In genomic region chr5:90832145-90832767, GRCm38 (mm10) we compare ENCODE assay signal across 15 mouse cellular contexts. TPM values are rescaled to one million over a fixed set of nuclear protein-coding genes. Genes with fewer than 3 reads are reported as not detected.
DNase-seq lines count a peak whose midpoint lies in the region; ATAC-seq and TF ChIP-seq lines count a peak whose summit lies in the region.
"Had no signal": no experiment of that assay in that cellular context is flagged by ENCODE, and none has a peak within 500 bp of the region (broad histone marks: within the 10 kb centered on the region; RNA-seq: fewer than 3 reads in every experiment).

No protein-coding gene starts in this region.

- peak overlapping the region; percentile 51; the same call in 1 of the 2 replicates for H3K27ac ChIP-seq in limb, embryonic 12.5 days
- no peak overlapping the region for H3K27ac ChIP-seq in limb, embryonic 10.5 days
- peak overlapping the region; percentile 48 for H3K27ac ChIP-seq in heart, embryonic 13.5 days (replicated peaks)
- peak overlapping the region; percentile 79 for H3K27ac ChIP-seq in lung, embryonic 14.5 days (ENCODE audit: low read depth)
- H3K27ac ChIP-seq in stomach, postnatal 0 days (replicated peaks): no peak overlapping the region
- no peak overlapping the region for H3K27ac ChIP-seq in hindbrain, embryonic 16.5 days (ENCODE audit: low read depth, low read length)
- H3K27ac ChIP-seq: macrophage had no signal

- DNase-seq in limb, embryonic 10.5 days (ENCODE audit: low spot score): no peak
- no peak for DNase-seq in lung, embryonic 14.5 days
- DNase-seq in stomach, postnatal 0 days (ENCODE audit: low spot score): peak; percentile 37
- no peak for DNase-seq in left cerebral cortex, postnatal 25 days (ENCODE audit: low spot score in 2 of 2)
- DNase-seq: adrenal gland, adult 8-10 months; cerebellum, adult 2 months; thymus, postnatal 25 days had no signal

- H3K27me3 ChIP-seq in limb, embryonic 12.5 days: no peaks in the 10 kb centered on the region
- no peaks in the 10 kb centered on the region for H3K27me3 ChIP-seq in limb, embryonic 10.5 days (ENCODE audit: low read depth, poor library complexity, severe bottlenecking)
- H3K27me3 ChIP-seq in heart, embryonic 13.5 days (replicated peaks): no peaks in the 10 kb centered on the region
- H3K27me3 ChIP-seq in lung, embryonic 14.5 days (ENCODE audit: insufficient read depth, low read length): no peaks in the 10 kb centered on the region
- H3K27me3 ChIP-seq in stomach, postnatal 0 days (ENCODE audit: control insufficient read depth, insufficient read depth, low read length): no peaks in the 10 kb centered on the region; the same call in 1 of the 2 replicates
- H3K27me3 ChIP-seq in hindbrain, embryonic 16.5 days (replicated peaks; ENCODE audit: control insufficient read depth, insufficient read depth, low read length): no peaks in the 10 kb centered on the region

- no peak overlapping the region for H3K9ac ChIP-seq in limb, embryonic 12.5 days (replicated peaks)
- H3K9ac ChIP-seq in heart, embryonic 13.5 days: no peak overlapping the region
- H3K9ac ChIP-seq in lung, embryonic 14.5 days: no peak overlapping the region
- H3K9ac ChIP-seq in stomach, postnatal 0 days (ENCODE audit: low read length): no peak overlapping the region
- H3K9ac ChIP-seq in hindbrain, embryonic 16.5 days (ENCODE audit: low read depth, low read length): no peak overlapping the region

- WGBS in limb, embryonic 12.5 days: 74% methylated on average over 11 of the region's 11 CpGs
- 84% methylated on average over 11 of the region's 11 CpGs for WGBS in limb, embryonic 10.5 days
- 45% methylated on average over 11 of the region's 11 CpGs for WGBS in heart, embryonic 13.5 days
- 31% methylated on average over 11 of the region's 11 CpGs for WGBS in lung, embryonic 14.5 days
- whole genome bisulfite sequencing in stomach, postnatal 0 days: 25% methylated on average over 11 of the region's 11 CpGs
- WGBS in hindbrain, embryonic 16.5 days: 87% methylated on average over 11 of the region's 11 CpGs

- H3K4me3 ChIP-seq in limb, embryonic 12.5 days (replicated peaks): no peak overlapping the region
- H3K4me3 ChIP-seq in limb, embryonic 10.5 days: no peak overlapping the region
- no peak overlapping the region for H3K4me3 ChIP-seq in heart, embryonic 13.5 days
- H3K4me3 ChIP-seq in lung, embryonic 14.5 days (ENCODE audit: low read depth, low read length): no peak overlapping the region
- peak overlapping the region; percentile 18; the same call in 1 of the 2 replicates for H3K4me3 ChIP-seq in stomach, postnatal 0 days (ENCODE audit: low read depth, low read length)
- H3K4me3 ChIP-seq in hindbrain, embryonic 16.5 days (ENCODE audit: low read length): no peak overlapping the region

- H3K9me3 ChIP-seq in limb, embryonic 12.5 days: no peaks in the 10 kb centered on the region
- no peaks in the 10 kb centered on the region for H3K9me3 ChIP-seq in limb, embryonic 10.5 days (replicated peaks)
- H3K9me3 ChIP-seq in heart, embryonic 13.5 days: no peaks in the 10 kb centered on the region
- H3K9me3 ChIP-seq in lung, embryonic 14.5 days (ENCODE audit: low read depth, low read length): no peaks in the 10 kb centered on the region
- H3K9me3 ChIP-seq in stomach, postnatal 0 days (ENCODE audit: control insufficient read depth, low read length): no peaks in the 10 kb centered on the region
- H3K9me3 ChIP-seq in hindbrain, embryonic 16.5 days (ENCODE audit: control insufficient read depth, low read length): no peaks in the 10 kb centered on the region
- H3K9me3 ChIP-seq: G1E had no signal

- no peak for TF ChIP-seq EP300 in stomach, postnatal 0 days (optimal IDR thresholded peaks at IDR 0.05)

- H3K4me2 ChIP-seq in limb, embryonic 12.5 days: no peak overlapping the region
- peak overlapping the region; percentile 43 for H3K4me2 ChIP-seq in heart, embryonic 13.5 days
- peak overlapping the region; percentile 16; the same call in 1 of the 2 replicates for H3K4me2 ChIP-seq in lung, embryonic 14.5 days
- H3K4me2 ChIP-seq in stomach, postnatal 0 days (replicated peaks; ENCODE audit: low read depth): peak overlapping the region; percentile 42
- H3K4me2 ChIP-seq in hindbrain, embryonic 16.5 days (ENCODE audit: low read length): no peak overlapping the region

- ATAC-seq in limb, embryonic 12.5 days (ENCODE audit: insufficient number of reproducible peaks, insufficient read depth, low FRiP score, low TSS enrichment, low read depth): no peak
- ATAC-seq in heart, embryonic 13.5 days (ENCODE audit: extremely low read depth, insufficient number of reproducible peaks, low FRiP score, low TSS enrichment): no peak
- peak; percentile 69 for ATAC-seq in lung, embryonic 14.5 days (ENCODE audit: insufficient read depth)
- peak; percentile 68 for ATAC-seq in stomach, postnatal 0 days (ENCODE audit: low FRiP score, low TSS enrichment)
- no peak for ATAC-seq in hindbrain, embryonic 16.5 days

- H3K36me3 ChIP-seq in limb, embryonic 12.5 days: no peaks in the 10 kb centered on the region
- H3K36me3 ChIP-seq in limb, embryonic 10.5 days: no peaks in the 10 kb centered on the region
- no peaks in the 10 kb centered on the region for H3K36me3 ChIP-seq in heart, embryonic 13.5 days
- no peaks in the 10 kb centered on the region for H3K36me3 ChIP-seq in lung, embryonic 14.5 days (ENCODE audit: insufficient read depth)
- no peaks in the 10 kb centered on the region for H3K36me3 ChIP-seq in stomach, postnatal 0 days (ENCODE audit: control insufficient read depth, insufficient read depth, low read length)
- H3K36me3 ChIP-seq in hindbrain, embryonic 16.5 days (ENCODE audit: control insufficient read depth, insufficient read depth, low read length): no peaks in the 10 kb centered on the region
- H3K36me3 ChIP-seq: G1E had no signal

- intact Hi-C loops in left cerebral cortex, postnatal 25 days (cut with DNase I): no loop called here

- TF ChIP-seq CTCF in lung, embryonic 14.5 days (IDR thresholded peaks at IDR 0.05; ENCODE audit: low read depth): no peak
- no peak for TF ChIP-seq CTCF in stomach, postnatal 0 days (IDR thresholded peaks at IDR 0.05; ENCODE audit: low read depth)

- no peaks in the 10 kb centered on the region for H3K4me1 ChIP-seq in limb, embryonic 12.5 days (replicated peaks)
- no peaks in the 10 kb centered on the region for H3K4me1 ChIP-seq in limb, embryonic 10.5 days
- peaks cover 5% of the 10 kb centered on the region for H3K4me1 ChIP-seq in heart, embryonic 13.5 days
- 0 out of 2 replicates have a peak, but pooled peaks cover 3% of the 10 kb centered on the region for H3K4me1 ChIP-seq in lung, embryonic 14.5 days (ENCODE audit: insufficient read depth)
- H3K4me1 ChIP-seq in stomach, postnatal 0 days (replicated peaks; ENCODE audit: control insufficient read depth, insufficient read depth): no peaks in the 10 kb centered on the region
- no peaks in the 10 kb centered on the region for H3K4me1 ChIP-seq in hindbrain, embryonic 16.5 days (ENCODE audit: control insufficient read depth, insufficient read depth, low read depth, low read length)

RNA-seq across cellular contexts. Expression of gene Cxcl15, which starts 37.9 kb away (rescaled TPM):
- polyA plus RNA-seq in limb, embryonic 12.5 days (2016; fragmentation: Nextera tagmentation; extraction: Ambion mirVana): not detected in 2 replicates
- polyA plus RNA-seq in limb, embryonic 10.5 days (2016; fragmentation: Nextera tagmentation; extraction: Ambion mirVana): not detected in 2 replicates
- 0.52 and 0.56 TPM in 2 replicates for polyA plus RNA-seq in heart, embryonic 13.5 days (2015; fragmentation: Nextera tagmentation; extraction: Ambion mirVana)
- 11.4 and 11.7 TPM in 2 replicates for polyA plus RNA-seq in lung, embryonic 14.5 days (2014; fragmentation: Nextera tagmentation; extraction: Ambion mirVana)
- 0.58 and 0.70 TPM in 2 replicates for polyA plus RNA-seq in stomach, postnatal 0 days (2015; fragmentation: Nextera tagmentation; extraction: Ambion mirVana)
- total RNA-seq in left cerebral cortex, postnatal 25 days (2021): not detected
- not detected in 2 replicates for polyA plus RNA-seq in hindbrain, embryonic 16.5 days (2015; fragmentation: Nextera tagmentation; extraction: Ambion mirVana)
- total RNA-seq: adrenal gland, adult 8-10 months; layer of hippocampus, postnatal 14 days had no signal
- polyA plus RNA-seq: cerebellum, adult 2 months; G1E; gonadal fat pad, adult 2 months; macrophage had no signal

RNA-seq across cellular contexts. Expression of gene Cxcl3, which starts 46.4 kb away (rescaled TPM):
- 0.06 TPM in 1 of 2 replicates, not detected in the other for polyA plus RNA-seq in limb, embryonic 12.5 days (2016; fragmentation: Nextera tagmentation; extraction: Ambion mirVana)
- polyA plus RNA-seq in limb, embryonic 10.5 days (2016; fragmentation: Nextera tagmentation; extraction: Ambion mirVana): not detected in 2 replicates
- polyA plus RNA-seq in heart, embryonic 13.5 days (2015; fragmentation: Nextera tagmentation; extraction: Ambion mirVana): not detected in 2 replicates
- polyA plus RNA-seq in lung, embryonic 14.5 days (2014; fragmentation: Nextera tagmentation; extraction: Ambion mirVana): 0.18 TPM in 1 of 2 replicates, not detected in the other
- 0.05 and 0.10 TPM in 2 replicates for polyA plus RNA-seq in stomach, postnatal 0 days (2015; fragmentation: Nextera tagmentation; extraction: Ambion mirVana)
- total RNA-seq in left cerebral cortex, postnatal 25 days (2021): not detected
- 0.36 and 0.52 TPM in 2 replicates for polyA plus RNA-seq in hindbrain, embryonic 16.5 days (2015; fragmentation: Nextera tagmentation; extraction: Ambion mirVana)
- total RNA-seq: adrenal gland, adult 8-10 months; layer of hippocampus, postnatal 14 days had no signal
- polyA plus RNA-seq: cerebellum, adult 2 months; neural tube, embryonic 11.5 days had no signal

RNA-seq across cellular contexts. Expression of gene Cxcl1, which starts 58.8 kb away (rescaled TPM):
- 0.31 and 0.49 TPM in 2 replicates for polyA plus RNA-seq in limb, embryonic 12.5 days (2016; fragmentation: Nextera tagmentation; extraction: Ambion mirVana)
- polyA plus RNA-seq in limb, embryonic 10.5 days (2016; fragmentation: Nextera tagmentation; extraction: Ambion mirVana): 0.16 and 0.64 TPM in 2 replicates
- 0.45 and 0.69 TPM in 2 replicates for polyA plus RNA-seq in heart, embryonic 13.5 days (2015; fragmentation: Nextera tagmentation; extraction: Ambion mirVana)
- polyA plus RNA-seq in lung, embryonic 14.5 days (2014; fragmentation: Nextera tagmentation; extraction: Ambion mirVana): 0.72 and 1.3 TPM in 2 replicates
- 0.38 and 0.93 TPM in 2 replicates for polyA plus RNA-seq in stomach, postnatal 0 days (2015; fragmentation: Nextera tagmentation; extraction: Ambion mirVana)
- total RNA-seq in left cerebral cortex, postnatal 25 days (2021): not detected
- polyA plus RNA-seq in hindbrain, embryonic 16.5 days (2015; fragmentation: Nextera tagmentation; extraction: Ambion mirVana): 0.41 and 0.64 TPM in 2 replicates
- polyA plus RNA-seq: G1E; neural tube, embryonic 11.5 days had no signal

Comparison
In these comparisons a context has a peak if more than half of its experiments do, and no peak if none do; other contexts are left out.
1. H3K27ac ChIP-seq: peak in limb, embryonic 12.5 days (single experiment), heart, embryonic 13.5 days (single experiment) and lung, embryonic 14.5 days (single experiment); none in limb, embryonic 10.5 days (single experiment), stomach, postnatal 0 days (single experiment) and hindbrain, embryonic 16.5 days (single experiment).
2. ATAC-seq: peak in lung, embryonic 14.5 days (single experiment) and stomach, postnatal 0 days (single experiment); none in limb, embryonic 12.5 days (single experiment), heart, embryonic 13.5 days (single experiment) and hindbrain, embryonic 16.5 days (single experiment).
3. H3K4me2 ChIP-seq: peak in heart, embryonic 13.5 days (single experiment), lung, embryonic 14.5 days (single experiment) and stomach, postnatal 0 days (single experiment); none in limb, embryonic 12.5 days (single experiment) and hindbrain, embryonic 16.5 days (single experiment).